Comparison of ENCODE assay signal across 9 mouse cellular contexts in the genomic region with DNA sequence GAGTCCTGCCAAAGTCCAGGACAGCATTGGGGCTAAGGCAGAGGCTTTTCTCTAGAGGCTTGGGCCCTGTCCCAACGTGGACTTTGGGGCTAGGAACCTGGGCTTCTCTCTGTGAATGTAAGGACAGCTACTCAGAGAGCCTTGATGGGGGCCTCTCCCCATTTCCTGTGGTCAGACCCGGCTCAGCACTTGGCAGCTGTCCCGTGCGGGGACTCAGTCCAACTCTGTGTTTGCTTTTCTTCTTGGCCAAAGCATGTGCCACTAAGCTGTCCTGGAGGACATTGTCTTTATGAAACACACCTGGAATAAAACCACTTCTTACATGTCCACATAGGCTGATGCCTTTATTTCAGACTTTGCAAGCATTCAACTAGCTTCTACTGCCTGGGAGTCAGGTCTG. TPM values are rescaled to one million over a fixed set of nuclear protein-coding genes. Genes with fewer than 3 reads are reported as not detected.
A peak's percentile ranks its signal among the peaks of the same experiment; 100 is the strongest.
DNase-seq lines count a peak whose midpoint lies in the region; ATAC-seq lines count a peak whose summit lies in the region.
"Had no signal": no experiment of that assay in that cellular context is flagged by ENCODE, and none has a peak within 500 bp of the region (broad histone marks: within the 10 kb centered on the region; RNA-seq: fewer than 3 reads in every experiment).

No protein-coding gene starts in this region.

- H3K4me3 ChIP-seq in hindbrain, embryonic 16.5 days (ENCODE audit: low read length): no peak overlapping the region
- no peak overlapping the region for H3K4me3 ChIP-seq in hindbrain, embryonic 10.5 days
- H3K4me3 ChIP-seq in heart, embryonic 12.5 days: no peak overlapping the region
- H3K4me3 ChIP-seq in liver, embryonic 16.5 days (ENCODE audit: low read depth, low read length): no peak overlapping the region
- H3K4me3 ChIP-seq: erythroblast, embryonic 14.5 days had no signal

- no peaks in the 10 kb centered on the region for H3K27me3 ChIP-seq in hindbrain, embryonic 16.5 days (replicated peaks; ENCODE audit: control insufficient read depth, insufficient read depth, low read length)
- H3K27me3 ChIP-seq in hindbrain, embryonic 10.5 days (ENCODE audit: insufficient read depth, poor library complexity, severe bottlenecking): no peaks in the 10 kb centered on the region
- H3K27me3 ChIP-seq in heart, embryonic 12.5 days (replicated peaks): no peaks in the 10 kb centered on the region
- H3K27me3 ChIP-seq in liver, embryonic 16.5 days (ENCODE audit: control insufficient read depth, insufficient read depth, low read depth, low read length): no peaks in the 10 kb centered on the region

- H3K9ac ChIP-seq in hindbrain, embryonic 16.5 days (ENCODE audit: low read depth, low read length): no peak overlapping the region
- no peak overlapping the region for H3K9ac ChIP-seq in heart, embryonic 12.5 days
- no peak overlapping the region for H3K9ac ChIP-seq in liver, embryonic 16.5 days (ENCODE audit: low read depth, low read length)

- peaks cover 14% of the 10 kb centered on the region for H3K4me1 ChIP-seq in hindbrain, embryonic 16.5 days (ENCODE audit: control insufficient read depth, insufficient read depth, low read depth, low read length)
- peaks cover 26% of the 10 kb centered on the region for H3K4me1 ChIP-seq in hindbrain, embryonic 10.5 days (replicated peaks)
- peaks cover 27% of the 10 kb centered on the region for H3K4me1 ChIP-seq in heart, embryonic 12.5 days (replicated peaks)
- peaks cover 5% of the 10 kb centered on the region for H3K4me1 ChIP-seq in liver, embryonic 16.5 days (ENCODE audit: control insufficient read depth, low read depth, low read length)

- WGBS in hindbrain, embryonic 16.5 days: 46% methylated on average over 4 of the region's 4 CpGs
- WGBS in hindbrain, embryonic 10.5 days: 74% methylated on average over 4 of the region's 4 CpGs
- WGBS in heart, embryonic 12.5 days: 38% methylated on average over 4 of the region's 4 CpGs
- WGBS in liver, embryonic 16.5 days (ENCODE audit: insufficient replicate concordance): 15% methylated on average over 4 of the region's 4 CpGs

- H3K36me3 ChIP-seq in hindbrain, embryonic 16.5 days (ENCODE audit: control insufficient read depth, insufficient read depth, low read length): 0 out of 2 replicates have a peak, but pooled peaks cover 2% of the 10 kb centered on the region
- peaks cover 22% of the 10 kb centered on the region for H3K36me3 ChIP-seq in hindbrain, embryonic 10.5 days
- H3K36me3 ChIP-seq in heart, embryonic 12.5 days: no peaks in the 10 kb centered on the region
- no peaks in the 10 kb centered on the region for H3K36me3 ChIP-seq in liver, embryonic 16.5 days (ENCODE audit: control insufficient read depth, insufficient read depth)

- no peak overlapping the region for H3K4me2 ChIP-seq in hindbrain, embryonic 16.5 days (ENCODE audit: low read length)
- no peak overlapping the region for H3K4me2 ChIP-seq in heart, embryonic 12.5 days
- no peak overlapping the region for H3K4me2 ChIP-seq in liver, embryonic 16.5 days (ENCODE audit: low read depth, low read length)

- peak overlapping the region; percentile 49 for H3K27ac ChIP-seq in hindbrain, embryonic 16.5 days (ENCODE audit: low read depth, low read length)
- H3K27ac ChIP-seq in hindbrain, embryonic 10.5 days: no peak overlapping the region
- no peak overlapping the region for H3K27ac ChIP-seq in heart, embryonic 12.5 days (ENCODE audit: poor library complexity, severe bottlenecking)
- peak overlapping the region; percentile 18; the same call in 1 of the 2 replicates for H3K27ac ChIP-seq in liver, embryonic 16.5 days (ENCODE audit: low read length)

- ATAC-seq in hindbrain, embryonic 16.5 days: 0 out of 2 replicates have a peak, but pooled peaks have one; percentile 24
- ATAC-seq in heart, embryonic 12.5 days (ENCODE audit: insufficient number of reproducible peaks, low FRiP score): peak; percentile 55; the same call in 1 of the 2 replicates
- peak; percentile 68 for ATAC-seq in liver, embryonic 16.5 days (ENCODE audit: low read depth)
- ATAC-seq in megakaryocyte progenitor cell, adult 5-6 weeks (replicated peaks; ENCODE audit: poor library complexity): no peak

- H3K9me3 ChIP-seq in hindbrain, embryonic 16.5 days (ENCODE audit: control insufficient read depth, low read length): no peaks in the 10 kb centered on the region
- no peaks in the 10 kb centered on the region for H3K9me3 ChIP-seq in hindbrain, embryonic 10.5 days
- H3K9me3 ChIP-seq in heart, embryonic 12.5 days (replicated peaks): no peaks in the 10 kb centered on the region
- H3K9me3 ChIP-seq in liver, embryonic 16.5 days (replicated peaks; ENCODE audit: control insufficient read depth, low read length): no peaks in the 10 kb centered on the region

- DNase-seq in hindbrain, embryonic 10.5 days (ENCODE audit: low spot score): no peak
- peak; percentile 66 for DNase-seq in 3T3-L1 (ENCODE audit: low read depth, low spot score)
- DNase-seq in thymus, postnatal 4 days: no peak
- no peak for DNase-seq in layer of hippocampus, postnatal 25 days (ENCODE audit: extremely low spot score in 1 of 2, low spot score in 1 of 2)

RNA-seq across cellular contexts. Expression of gene Slc39a9, which starts 40.1 kb away (rescaled TPM):
- polyA plus RNA-seq in hindbrain, embryonic 16.5 days (2015; fragmentation: Nextera tagmentation; extraction: Ambion mirVana): 23.8 and 26.7 TPM in 2 replicates
- 24.4 and 26.0 TPM in 2 replicates for polyA plus RNA-seq in hindbrain, embryonic 10.5 days (2016; fragmentation: Nextera tagmentation; extraction: Ambion mirVana)
- 22.3 and 24.1 TPM in 2 replicates for polyA plus RNA-seq in heart, embryonic 12.5 days (2016; fragmentation: Nextera tagmentation; extraction: Ambion mirVana)
- 12.4 and 14.6 TPM in 2 replicates for polyA plus RNA-seq in liver, embryonic 16.5 days (2015; fragmentation: Nextera tagmentation; extraction: Ambion mirVana)
- 26.4 and 26.5 TPM in 2 replicates for total RNA-seq in megakaryocyte progenitor cell, adult 5-6 weeks (2015)
- 11.5 and 14.6 TPM in 2 replicates for total RNA-seq in megakaryocyte progenitor cell, adult 5-6 weeks (2017)
- total RNA-seq in layer of hippocampus, postnatal 25 days (2021): 10 to 100 TPM; 37.3 to 42.7 TPM

RNA-seq across cellular contexts. Expression of gene Erh, which starts 40.6 kb away (rescaled TPM):
- polyA plus RNA-seq in hindbrain, embryonic 16.5 days (2015; fragmentation: Nextera tagmentation; extraction: Ambion mirVana): 251 and 253 TPM in 2 replicates
- 467 and 523 TPM in 2 replicates for polyA plus RNA-seq in hindbrain, embryonic 10.5 days (2016; fragmentation: Nextera tagmentation; extraction: Ambion mirVana)
- 155 and 173 TPM in 2 replicates for polyA plus RNA-seq in heart, embryonic 12.5 days (2016; fragmentation: Nextera tagmentation; extraction: Ambion mirVana)
- 88.5 and 101 TPM in 2 replicates for polyA plus RNA-seq in liver, embryonic 16.5 days (2015; fragmentation: Nextera tagmentation; extraction: Ambion mirVana)
- total RNA-seq in megakaryocyte progenitor cell, adult 5-6 weeks (2015): 117 TPM in 2 replicates
- total RNA-seq in megakaryocyte progenitor cell, adult 5-6 weeks (2017): 96.3 and 127 TPM in 2 replicates
- total RNA-seq in layer of hippocampus, postnatal 25 days (2021): 10 to 100 TPM; 37.0 to 42.8 TPM

Comparison
In these comparisons a context has a peak if more than half of its experiments do, and no peak if none do; other contexts are left out.
1. H3K27ac ChIP-seq: peak in hindbrain, embryonic 16.5 days (single experiment) and liver, embryonic 16.5 days (single experiment); none in hindbrain, embryonic 10.5 days (single experiment) and heart, embryonic 12.5 days (single experiment).